Mouse (Mus musculus) natural killer cell, adult 2 months (primary cell): ENCODE measurements at regions not wholly inside any gene's neighbourhood (a gene's known extent, or its start where the extent isn't known, plus 50 kb on each side); places are given as distances from the start of the nearest gene placed in this dataset.

Source experiments
- DNase-seq, 2 experiments: peaks; one replicate each; pipeline ENCODE4 v3.0.0; 2022; ENCODE audit warnings: low spot score in 2 of 2

DNA sequence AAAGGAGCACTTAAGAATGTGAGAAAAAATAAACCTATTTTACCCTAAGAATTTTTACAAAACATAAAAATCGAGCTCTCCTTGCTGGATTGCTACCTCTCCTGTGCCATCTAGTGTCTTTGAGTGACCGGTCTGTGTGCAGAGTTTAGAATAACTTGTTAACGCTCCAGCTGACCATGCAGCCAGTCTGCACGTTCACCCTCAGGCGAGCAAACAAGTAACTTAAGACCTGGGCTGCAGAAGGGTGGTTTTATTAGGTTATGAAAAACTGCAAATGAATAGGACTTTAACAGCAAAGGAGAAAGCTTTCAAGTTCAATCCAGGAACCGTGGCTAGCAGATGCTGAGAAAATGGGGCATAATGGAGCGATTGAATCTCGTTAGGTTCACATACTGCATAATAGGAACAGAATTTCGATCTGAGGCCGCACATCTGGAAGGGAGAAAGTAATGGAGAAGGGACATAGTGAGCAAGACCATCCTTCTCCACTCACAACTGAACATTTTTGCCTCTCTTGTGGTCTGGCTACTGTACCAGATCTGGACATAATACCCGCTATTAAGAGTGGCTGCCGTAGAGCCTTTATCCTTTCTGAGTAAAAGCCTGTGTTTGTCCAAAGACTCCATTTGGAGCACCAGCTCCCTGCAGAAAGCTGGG lies 363.0 kb upstream of the Intu start:
- no peak for DNase-seq

DNA sequence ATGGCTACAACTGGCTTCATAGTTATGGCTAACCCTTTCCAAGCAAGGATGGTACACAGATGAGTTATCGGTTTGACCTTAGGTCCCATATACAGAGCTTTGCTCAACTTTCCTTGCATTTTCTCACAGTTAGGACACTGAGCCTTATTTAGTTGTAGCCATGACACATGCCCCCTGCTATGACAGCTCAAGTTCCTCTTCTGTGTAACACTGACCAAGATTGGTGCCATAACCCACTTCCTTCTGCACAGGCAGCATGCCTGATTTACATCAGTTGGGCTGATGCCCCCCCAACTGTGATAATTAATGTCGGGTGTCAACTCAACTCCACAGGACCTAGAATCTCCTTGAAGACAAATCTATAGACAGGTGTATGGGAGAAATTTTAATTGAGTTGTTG lies 361.5 kb upstream of the Intu start:
- no peak for DNase-seq

DNA sequence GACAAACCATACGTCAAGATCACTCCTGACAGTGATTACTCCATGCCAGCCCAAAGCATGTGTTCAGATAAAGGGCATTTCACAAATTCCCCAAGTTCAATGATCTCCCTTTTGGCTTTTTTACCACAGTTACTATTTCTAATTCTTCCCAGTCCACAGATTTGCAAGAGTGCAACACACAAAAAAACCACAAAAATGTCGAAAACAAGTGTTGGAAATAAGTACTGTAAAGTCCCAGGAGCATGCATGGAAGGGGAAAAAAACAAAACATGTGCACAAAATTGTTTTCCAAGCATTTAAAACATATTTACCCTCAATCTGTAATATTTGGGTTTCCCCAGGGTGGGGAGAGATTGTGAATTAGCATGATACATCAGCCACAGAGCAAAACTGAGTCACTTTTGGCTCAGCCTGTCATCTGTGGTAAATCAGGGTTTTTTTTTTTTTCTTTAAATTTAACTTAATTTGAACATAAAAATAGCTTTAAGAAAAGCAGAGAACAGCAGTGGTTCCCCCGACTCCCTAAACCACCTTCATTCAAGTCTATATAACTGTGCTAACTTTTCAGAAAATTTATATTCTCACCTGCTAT lies 351.3 kb upstream of the Intu start:
- no peak for DNase-seq

DNA sequence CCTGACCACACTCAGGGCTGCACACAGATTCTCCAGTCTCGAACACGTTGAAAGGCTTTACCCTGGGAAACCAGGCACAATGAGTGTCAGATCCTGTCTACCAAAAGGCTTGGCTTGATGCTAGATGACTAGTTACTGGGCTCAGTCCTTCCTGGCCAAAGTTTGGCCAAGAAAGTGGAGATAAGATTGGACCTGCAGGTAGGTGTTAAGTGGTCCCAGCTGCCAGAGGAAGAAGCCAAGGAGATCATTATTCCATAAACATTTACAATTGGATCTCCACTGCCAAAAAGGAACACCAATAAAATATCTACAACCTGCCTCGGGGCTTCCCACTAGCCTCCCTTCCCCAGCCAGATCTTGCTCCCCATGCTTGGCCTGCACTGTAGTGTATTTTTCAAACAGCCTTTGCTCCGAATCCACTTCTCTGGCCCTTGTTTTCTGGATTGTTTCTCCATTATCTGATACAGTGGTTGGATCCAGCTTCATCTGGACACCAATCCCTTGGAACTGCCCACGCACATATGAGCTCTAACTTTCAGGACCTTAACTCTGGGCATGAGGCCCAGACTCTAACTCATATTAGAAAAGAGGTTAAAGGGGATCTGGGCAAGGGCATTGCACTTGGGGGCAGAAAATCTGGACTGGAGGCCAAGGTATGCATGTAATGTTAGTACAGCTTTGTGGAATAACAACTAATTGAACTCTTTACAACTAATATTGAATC lies 345.3 kb upstream of the Intu start:
- DNase-seq: no peak

DNA sequence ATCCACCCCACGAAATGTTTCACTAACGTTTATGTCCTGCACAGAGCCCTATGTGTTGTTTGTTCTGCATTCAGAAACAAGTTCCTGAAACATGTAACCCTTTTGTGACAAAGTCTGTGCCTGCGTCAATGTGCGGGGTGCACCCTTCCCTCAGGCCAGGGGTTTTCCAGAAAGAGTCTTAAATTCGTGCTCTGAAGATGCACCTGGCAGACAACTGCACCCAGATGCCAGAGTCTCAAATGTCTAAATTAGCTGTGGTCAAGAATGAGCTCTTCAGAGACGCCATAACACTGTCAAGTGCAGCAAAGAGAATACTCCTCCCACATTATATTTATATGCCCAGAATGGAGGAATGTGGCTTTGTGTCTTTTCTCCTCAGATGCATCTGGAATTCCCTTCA lies 341.6 kb upstream of the Intu start:
- DNase-seq: no peak

DNA sequence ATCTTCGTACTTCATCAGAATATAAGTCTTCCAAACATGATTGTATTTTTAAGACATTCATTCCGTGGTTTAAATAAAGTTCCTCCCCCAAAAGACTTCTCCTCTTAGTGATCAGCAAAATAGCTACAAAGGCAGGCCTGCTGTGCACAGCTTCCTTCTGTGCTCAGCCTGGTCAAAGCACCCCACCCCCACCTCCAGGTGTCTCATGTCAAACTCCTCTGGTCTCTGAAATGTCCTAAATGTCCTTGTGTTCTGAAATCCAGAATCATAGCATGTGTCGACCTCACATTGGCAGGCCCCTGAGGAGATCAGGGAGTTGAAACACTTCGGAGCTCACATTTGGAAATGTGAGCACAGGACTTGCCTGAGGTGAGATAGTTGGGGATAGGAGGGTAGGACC lies 341.1 kb upstream of the Intu start:
- DNase-seq: no peak

DNA sequence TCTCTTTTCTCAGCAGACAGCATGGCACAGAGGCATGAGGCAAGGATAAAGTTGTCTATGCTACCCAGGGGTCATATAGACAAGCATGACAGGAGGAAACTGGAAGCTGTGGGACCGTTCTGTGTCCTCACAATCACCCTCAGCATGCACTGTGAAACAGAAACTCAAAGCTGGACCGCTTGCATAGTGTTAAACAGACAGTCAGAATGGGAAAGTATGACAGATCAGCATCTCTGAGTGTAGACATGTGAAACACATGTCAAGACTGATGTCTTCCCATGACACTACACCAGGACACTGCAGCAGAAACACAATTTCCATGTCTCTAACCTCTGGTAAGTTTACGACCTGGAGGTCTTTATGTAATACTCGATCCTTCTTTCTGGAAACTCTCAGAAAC lies 330.9 kb upstream of the Intu start:
- no peak for DNase-seq

DNA sequence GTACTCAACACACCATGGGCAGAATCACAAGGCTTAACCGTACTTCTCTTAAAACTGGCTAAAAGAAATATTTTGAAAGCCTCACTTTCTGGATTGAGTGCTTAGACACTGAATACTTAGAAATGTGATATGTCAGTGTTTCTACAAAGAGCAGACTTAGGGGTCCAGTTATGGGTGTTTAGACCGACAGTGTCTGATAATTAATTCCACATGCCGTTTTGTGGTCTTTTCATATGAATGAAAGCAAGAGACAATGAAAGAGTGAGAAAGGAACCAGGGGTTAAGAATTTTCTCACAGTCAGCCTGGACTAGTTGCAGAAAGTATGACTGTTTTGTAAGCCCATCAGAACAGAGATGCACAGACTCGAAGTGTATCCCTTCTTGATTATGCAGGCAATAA lies 324.8 kb upstream of the Intu start:
- no peak for DNase-seq

DNA sequence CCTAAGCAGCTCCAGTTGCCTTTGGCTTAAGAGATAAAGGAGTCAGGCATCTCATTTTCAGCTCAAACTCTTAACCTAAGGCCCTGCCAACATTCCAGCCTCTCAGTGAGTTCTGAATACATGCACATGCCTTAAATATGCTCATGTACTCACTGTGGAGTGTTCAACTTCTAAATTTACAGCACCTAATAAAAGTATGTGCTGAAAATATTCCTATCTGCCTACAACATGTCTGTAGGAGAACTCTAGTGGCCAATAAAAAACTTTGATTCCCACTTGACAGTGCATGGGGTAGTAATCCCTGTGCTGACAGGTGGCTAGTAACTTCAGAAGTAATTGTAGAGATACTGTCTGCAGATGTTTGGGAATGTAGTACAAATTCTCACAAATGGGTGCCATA lies 319.3 kb upstream of the Intu start:
- DNase-seq: no peak

DNA sequence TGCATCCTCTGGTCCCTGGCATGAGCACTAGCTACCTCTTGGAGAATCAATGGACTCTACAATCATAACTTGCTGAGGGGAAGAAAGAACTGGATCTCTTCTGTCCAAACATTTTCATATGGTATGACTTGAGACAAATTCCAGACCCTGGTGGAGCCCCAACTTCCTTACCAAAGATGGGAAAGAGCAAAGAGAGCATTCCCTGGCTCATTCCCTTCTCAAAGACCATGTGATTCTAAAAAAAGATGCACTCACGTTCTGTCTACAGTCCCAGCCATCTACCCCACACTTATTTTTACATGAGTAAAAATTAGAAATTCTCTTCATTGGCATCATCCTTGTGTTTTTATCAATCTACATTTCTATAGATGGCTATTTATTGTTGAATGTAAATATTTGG lies 304.3 kb upstream of the Intu start:
- no peak for DNase-seq

DNA sequence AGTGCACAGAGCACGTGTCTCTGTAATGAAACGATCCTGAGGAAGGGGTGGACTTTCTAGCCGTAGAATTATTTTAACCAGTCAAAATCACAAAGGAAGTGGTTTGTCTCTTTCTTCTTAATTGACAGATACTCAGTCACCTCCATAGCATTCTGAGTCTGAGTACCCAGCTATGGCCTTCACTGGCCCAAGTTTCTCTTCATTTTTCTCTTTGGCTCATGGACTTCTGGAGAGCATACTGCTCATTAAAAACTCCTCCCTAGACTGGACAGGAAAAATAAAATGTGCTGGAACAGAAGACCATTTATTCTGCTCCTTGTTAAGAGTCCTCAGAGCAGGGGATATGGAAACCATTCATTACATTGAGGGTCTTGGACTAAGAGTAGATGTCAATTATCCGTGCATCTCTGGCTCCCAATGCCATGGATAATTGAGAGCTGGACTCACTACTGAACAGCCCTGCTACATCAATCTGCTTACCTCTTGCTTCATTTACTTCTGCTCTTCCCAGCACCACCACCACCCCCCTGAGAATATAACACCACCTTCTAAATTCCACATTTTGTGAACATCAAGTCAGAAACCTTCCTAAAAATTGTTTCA lies 287.5 kb upstream of the Intu start:
- no peak for DNase-seq

DNA sequence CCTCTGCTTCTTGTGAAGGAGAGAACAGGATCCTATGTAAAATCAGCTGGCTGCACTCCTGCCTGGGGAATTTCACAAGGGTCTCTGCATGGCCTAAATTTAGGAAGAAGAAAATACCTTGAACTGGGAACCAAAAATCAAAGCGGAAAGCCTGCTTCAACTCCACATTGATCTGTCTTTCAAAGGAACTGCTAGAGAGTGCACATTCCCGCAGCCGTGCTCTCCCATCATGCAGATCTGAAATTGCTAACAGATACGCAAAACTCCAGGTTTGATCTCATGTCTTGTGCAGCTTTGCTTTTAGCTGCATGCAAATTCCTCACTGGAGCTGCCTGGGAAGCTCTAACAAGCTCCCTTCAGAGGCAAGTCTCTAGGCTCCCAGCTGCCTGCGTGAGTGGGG lies 276.7 kb upstream of the Intu start:
- no peak for DNase-seq

DNA sequence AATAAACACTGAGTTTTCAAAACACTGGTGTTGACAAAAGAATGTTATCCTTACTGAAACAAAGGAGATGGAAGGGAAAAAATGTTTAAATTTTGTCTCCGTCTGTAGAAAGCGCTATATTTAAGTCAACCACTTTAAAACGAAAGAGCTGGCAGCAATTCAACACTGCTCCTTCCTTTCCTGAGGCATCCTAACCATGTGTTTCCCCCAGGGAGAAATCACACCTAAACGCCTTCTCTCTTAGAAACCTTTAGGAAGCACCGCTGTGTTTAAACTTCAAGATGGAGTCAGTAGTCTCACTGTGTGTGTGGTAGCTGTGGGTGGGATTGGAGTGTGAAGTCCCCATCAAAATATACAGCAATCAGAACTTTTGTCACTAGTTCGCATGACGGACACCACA lies 268.6 kb upstream of the Intu start:
- no peak for DNase-seq

DNA sequence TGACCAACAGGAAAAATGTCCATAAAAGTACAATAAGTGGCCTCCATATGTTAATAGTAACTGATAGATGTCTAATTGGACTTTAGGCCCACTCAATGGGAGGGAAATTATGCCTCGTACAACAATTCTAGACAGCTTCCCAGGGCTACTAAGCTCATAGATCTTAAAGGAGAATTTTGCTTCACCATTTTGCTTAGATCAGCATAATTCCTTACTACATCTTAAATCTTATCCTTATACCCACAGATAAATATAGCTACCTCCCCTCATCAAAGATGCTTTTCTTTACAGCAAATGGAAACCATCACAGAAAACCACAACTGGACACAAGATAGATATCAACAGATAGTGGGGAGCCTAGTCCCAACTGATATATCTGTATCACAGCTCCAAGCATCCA lies 263.6 kb upstream of the Intu start:
- DNase-seq: no peak

DNA sequence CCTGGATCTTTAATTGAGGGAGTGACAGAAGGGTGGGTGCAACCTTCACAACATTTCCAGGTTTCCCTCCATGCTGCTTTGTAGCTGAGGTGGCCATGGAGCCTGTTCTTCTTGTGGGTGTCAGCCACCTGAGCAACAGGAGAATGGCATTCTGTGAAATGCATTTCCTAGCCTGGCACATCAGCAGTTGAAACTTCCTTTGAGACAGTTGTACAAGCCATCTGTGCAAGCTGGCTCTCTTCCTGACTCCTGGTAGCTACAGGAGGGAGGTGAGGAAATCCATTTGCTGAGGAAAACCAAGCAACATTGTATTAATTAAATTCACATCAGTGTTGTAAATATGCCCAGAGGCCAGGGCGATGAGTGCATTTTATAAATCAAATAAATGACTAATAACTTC lies 248.2 kb upstream of the Intu start:
- no peak for DNase-seq

DNA sequence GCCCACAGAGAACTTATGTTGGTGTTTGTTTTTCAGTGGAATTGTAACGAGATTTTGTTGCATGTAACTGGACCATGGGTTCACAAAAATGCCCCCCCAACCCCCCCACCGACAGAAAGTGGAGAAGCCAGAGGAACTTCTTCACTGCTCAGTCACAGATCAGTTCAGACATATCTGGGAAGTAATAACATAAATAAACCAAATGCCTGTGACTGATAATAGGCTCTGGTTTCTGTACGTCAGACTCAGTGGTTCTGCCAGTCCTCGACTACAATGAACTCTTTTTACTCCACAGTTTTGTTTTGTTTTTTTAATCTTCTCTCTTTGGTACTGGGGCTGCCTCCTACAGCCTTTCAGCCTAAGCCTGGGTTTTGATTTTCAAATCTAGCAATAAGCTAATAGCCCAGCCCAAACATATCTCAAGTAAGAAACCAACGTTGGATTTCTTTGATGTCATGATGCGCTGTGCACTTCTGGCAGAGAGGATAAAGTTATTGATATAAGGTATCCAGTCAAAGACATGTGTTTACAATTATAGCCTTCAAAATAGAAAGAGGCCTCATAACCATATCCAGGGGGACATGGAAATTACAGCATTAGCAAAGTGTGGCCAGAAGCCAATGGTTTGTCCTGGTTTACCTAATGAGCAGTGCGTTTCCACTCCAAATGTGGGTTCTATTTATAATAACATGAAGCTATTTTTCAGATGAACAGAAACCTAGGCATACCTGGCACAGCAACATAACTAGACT lies 244.0 kb upstream of the Intu start:
- DNase-seq: no peak

DNA sequence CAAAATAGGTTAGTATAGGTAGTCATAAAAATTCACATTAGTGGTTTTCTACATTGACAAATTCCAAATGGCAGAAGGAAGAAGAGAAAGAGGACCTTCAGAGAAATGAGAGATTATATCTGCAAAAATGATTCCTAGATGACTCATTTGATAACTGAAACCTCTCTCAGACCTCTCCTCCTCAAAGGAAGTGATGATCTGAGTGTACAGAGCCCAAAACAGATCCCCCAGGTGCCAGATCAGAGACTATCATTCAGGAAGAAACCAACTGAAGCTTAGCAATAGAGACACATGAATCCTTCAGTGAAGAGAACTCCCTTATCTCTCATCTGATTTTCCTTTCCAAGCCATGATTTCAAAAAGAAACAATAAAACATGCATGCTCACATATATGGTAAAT lies 234.0 kb upstream of the Intu start:
- no peak for DNase-seq

DNA sequence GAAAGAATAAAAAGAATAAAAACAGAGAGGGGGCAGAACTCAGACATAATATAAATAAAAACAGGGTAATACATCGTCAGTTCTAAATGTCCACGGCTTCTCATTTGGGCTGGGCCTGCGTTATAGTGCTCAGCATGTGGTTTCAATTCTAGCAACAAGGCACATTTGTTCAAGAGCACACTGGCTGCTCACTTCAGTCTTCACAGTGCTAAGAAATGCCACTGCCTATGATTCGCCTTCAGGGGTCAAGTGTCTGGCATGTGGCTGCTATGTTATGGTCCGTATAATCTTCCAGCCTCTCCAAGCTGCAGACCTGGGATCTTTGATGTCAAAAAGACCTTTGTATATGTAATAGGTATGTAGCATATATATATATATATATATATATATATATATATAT lies 210.8 kb upstream of the Intu start:
- DNase-seq: no peak

DNA sequence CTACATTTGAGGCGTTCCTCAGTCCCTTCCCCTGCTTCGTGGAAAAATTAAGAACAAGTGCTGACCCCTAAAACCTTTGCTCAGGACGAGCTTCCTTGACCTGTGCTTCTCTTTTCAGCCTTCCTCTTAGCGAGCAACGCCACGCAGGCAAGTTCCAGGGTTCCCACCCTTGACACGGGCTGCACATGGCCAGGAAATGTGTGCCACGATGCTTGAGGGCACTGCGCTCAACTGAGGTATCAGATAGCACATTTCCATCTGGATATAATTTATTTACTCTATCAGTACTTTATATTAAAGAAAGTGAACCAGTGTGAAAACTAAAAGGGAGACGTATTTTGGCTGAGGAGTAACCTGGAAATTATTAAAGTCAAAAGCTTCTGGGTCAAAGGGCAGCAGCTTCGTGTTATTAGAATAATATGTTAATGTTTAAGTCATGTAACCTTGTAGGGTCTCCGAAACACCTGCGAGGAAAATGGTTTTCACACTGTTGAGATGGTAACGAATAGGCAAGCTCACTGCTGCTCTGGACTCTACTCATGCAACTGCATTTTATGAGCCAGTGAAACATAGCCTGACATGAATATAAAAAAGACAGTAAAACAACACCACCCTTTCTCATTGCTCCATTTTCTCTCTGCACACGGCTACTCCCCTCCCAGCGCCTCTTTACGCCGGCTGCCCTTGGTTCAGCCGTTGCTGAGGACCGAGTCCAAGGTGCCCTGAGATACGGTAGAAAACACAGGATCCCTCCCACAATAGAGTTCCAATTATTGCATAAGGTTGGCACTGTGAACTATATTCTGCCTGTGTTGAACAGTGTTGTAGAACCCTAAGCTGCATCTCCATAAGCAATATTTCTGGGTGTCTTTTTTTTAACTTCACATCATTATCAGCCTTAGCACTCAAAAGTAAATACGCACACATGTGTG lies 204.9 kb upstream of the Intu start:
- DNase-seq: no peak

DNA sequence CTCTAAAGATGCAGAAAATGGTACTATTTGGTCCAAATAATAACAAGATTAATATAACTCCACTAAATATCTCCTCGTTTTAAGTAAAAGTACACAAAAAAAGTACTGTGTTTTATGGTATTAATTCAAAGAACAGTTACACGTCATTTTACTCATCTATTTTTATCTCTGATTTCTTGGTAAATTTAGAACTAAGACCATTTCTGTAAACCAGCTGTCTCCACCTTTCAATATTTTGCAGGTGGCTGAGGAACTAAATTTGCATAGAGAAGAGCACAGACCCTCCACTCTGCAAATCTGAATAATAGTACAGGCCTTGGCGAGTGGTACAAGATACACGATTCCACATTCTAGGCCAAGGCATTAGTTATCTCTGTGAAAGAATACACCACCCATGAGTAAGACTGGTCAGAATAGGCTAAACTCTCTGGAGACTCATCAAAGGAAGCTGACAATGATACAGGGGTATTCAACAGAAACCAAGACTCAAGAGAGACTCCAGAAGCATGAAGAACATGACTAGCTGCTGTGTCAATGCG lies 191.5 kb upstream of the Intu start:
- no peak for DNase-seq

DNA sequence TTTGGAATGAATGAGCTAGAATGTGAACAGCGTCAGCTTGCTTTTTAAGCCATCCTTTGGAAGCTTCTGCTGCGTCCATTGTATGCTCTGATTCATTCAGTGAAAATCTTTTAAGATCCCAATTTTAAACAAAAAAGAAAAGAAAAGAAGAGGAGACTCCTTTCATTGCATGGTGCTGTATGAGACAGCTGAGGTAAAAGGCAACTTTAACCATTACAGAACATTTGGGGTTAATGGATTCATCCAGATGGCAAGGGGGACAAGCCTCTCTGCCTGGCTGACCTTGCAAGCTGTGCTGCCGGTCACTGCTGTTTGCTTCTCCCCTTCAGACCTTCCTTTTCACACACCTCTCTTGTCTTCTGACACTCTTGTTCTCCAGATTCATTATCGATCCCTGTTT lies 176.0 kb upstream of the Intu start:
- no peak for DNase-seq
